ENCODE assay signal across 21 mouse cellular contexts in the genomic region with DNA sequence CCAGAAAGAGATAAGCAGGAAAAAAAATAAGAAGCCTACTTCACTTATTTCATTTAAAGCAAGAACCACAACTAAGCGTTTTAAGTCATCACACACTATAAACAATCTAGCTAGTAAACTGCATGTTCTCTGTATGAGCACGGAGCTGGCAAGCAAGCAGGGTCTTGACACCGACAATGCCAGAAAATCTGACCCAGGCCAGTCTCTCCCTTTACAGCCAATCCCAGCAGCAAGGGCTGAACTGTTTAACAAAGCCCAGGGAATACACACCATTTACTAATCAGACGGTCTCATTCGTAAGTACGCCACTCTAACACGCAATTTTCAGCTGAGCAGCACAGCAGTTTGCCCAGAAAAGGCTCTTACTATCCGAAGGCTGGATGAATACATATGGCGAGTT.
DNase-seq lines count a peak whose midpoint lies in the region; ATAC-seq and TF ChIP-seq lines count a peak whose summit lies in the region.
"Had no signal": no experiment of that assay in that cellular context is flagged by ENCODE, and none has a peak within 500 bp of the region (broad histone marks: within the 10 kb centered on the region; RNA-seq: fewer than 3 reads in every experiment).

No protein-coding gene starts in this region.

- TF ChIP-seq CTCF in liver, postnatal 0 days (IDR thresholded peaks at IDR 0.05; ENCODE audit: low read depth), result no peak

- TF ChIP-seq EP300 in liver, postnatal 0 days (IDR thresholded peaks at IDR 0.05; ENCODE audit: low read depth), result no peak

- 70% methylated on average over 9 of the region's 9 CpGs for WGBS in heart, embryonic 12.5 days
- WGBS in liver, embryonic 12.5 days (ENCODE audit: insufficient replicate concordance), result 82% methylated on average over 9 of the region's 9 CpGs
- 83% methylated on average over 9 of the region's 9 CpGs for WGBS in liver, postnatal 0 days (ENCODE audit: insufficient replicate concordance)

- no peak overlapping the region for H3K9ac ChIP-seq in heart, embryonic 12.5 days
- H3K9ac ChIP-seq in liver, embryonic 12.5 days, result no peak overlapping the region
- H3K9ac ChIP-seq in liver, postnatal 0 days (replicated peaks), result no peak overlapping the region
- H3K9ac ChIP-seq: forebrain, embryonic 12.5 days; kidney, embryonic 15.5 days; midbrain, embryonic 13.5 days; neural tube, embryonic 12.5 days had no signal

- ATAC-seq in heart, embryonic 12.5 days (ENCODE audit: insufficient number of reproducible peaks, low FRiP score), result no peak
- no peak for ATAC-seq in liver, embryonic 12.5 days
- no peak for ATAC-seq in liver, postnatal 0 days
- ATAC-seq: hindbrain, postnatal 0 days; intestine, postnatal 0 days; midbrain, embryonic 13.5 days had no signal

- no peak overlapping the region for H3K4me2 ChIP-seq in heart, embryonic 12.5 days
- no peak overlapping the region for H3K4me2 ChIP-seq in liver, embryonic 12.5 days
- no peak overlapping the region for H3K4me2 ChIP-seq in liver, postnatal 0 days (ENCODE audit: low read depth, low read length)
- H3K4me2 ChIP-seq: forebrain, embryonic 12.5 days; kidney, embryonic 15.5 days; midbrain, embryonic 13.5 days; neural tube, embryonic 12.5 days had no signal

- DNase-seq in heart, adult 9 months (ENCODE audit: low spot score in 2 of 2), result no peak
- DNase-seq in liver, postnatal 0 days, result no peak
- peak; percentile 62 for DNase-seq in lung, postnatal 10 days
- DNase-seq in lung, adult 18-20 months, result no peak
- no peak for DNase-seq in cerebellum, adult 11 months
- DNase-seq: adrenal gland, adult 2 months; cerebellum, adult 9-10 months; gastrocnemius, postnatal 36 days; kidney, postnatal 4 days; right cerebral cortex, adult 18-20 months; thymus, postnatal 25 days had no signal

- H3K36me3 ChIP-seq in heart, embryonic 12.5 days, result no peaks in the 10 kb centered on the region
- peaks cover 17% of the 10 kb centered on the region for H3K36me3 ChIP-seq in liver, embryonic 12.5 days
- H3K36me3 ChIP-seq in liver, postnatal 0 days (replicated peaks; ENCODE audit: insufficient read depth, low read length), result 0 out of 2 replicates have a peak, but pooled peaks cover 4% of the 10 kb centered on the region
- H3K36me3 ChIP-seq: embryonic facial prominence, embryonic 10.5 days; forebrain, embryonic 12.5 days; hindbrain, embryonic 10.5 days; midbrain, embryonic 13.5 days; neural tube, embryonic 12.5 days had no signal

- peaks cover 70% of the 10 kb centered on the region for H3K4me1 ChIP-seq in heart, embryonic 12.5 days (replicated peaks)
- H3K4me1 ChIP-seq in liver, embryonic 12.5 days, result peaks cover 91% of the 10 kb centered on the region
- peaks cover 53% of the 10 kb centered on the region for H3K4me1 ChIP-seq in liver, postnatal 0 days (ENCODE audit: insufficient read depth)
- H3K4me1 ChIP-seq: hindbrain, embryonic 10.5 days; midbrain, embryonic 13.5 days; neural tube, embryonic 12.5 days had no signal

- no peak overlapping the region for H3K4me3 ChIP-seq in heart, embryonic 12.5 days
- H3K4me3 ChIP-seq in liver, embryonic 12.5 days, result no peak overlapping the region
- no peak overlapping the region for H3K4me3 ChIP-seq in liver, postnatal 0 days (ENCODE audit: low read depth, low read length)
- H3K4me3 ChIP-seq: embryonic facial prominence, embryonic 10.5 days; forebrain, embryonic 12.5 days; hindbrain, embryonic 10.5 days; kidney, embryonic 15.5 days; midbrain, embryonic 13.5 days; neural tube, embryonic 12.5 days had no signal

- peak overlapping the region; percentile 46; the same call in 1 of the 2 replicates for H3K27ac ChIP-seq in heart, embryonic 12.5 days (ENCODE audit: poor library complexity, severe bottlenecking)
- H3K27ac ChIP-seq in liver, embryonic 12.5 days, result peak overlapping the region; percentile 42; the same call in 1 of the 2 replicates
- H3K27ac ChIP-seq in liver, postnatal 0 days (ENCODE audit: low read depth), result no peak overlapping the region
- H3K27ac ChIP-seq: embryonic facial prominence, embryonic 10.5 days; forebrain, embryonic 12.5 days; hindbrain, embryonic 10.5 days; hindbrain, postnatal 0 days; kidney, embryonic 15.5 days; midbrain, embryonic 13.5 days; neural tube, embryonic 12.5 days had no signal

- H3K27me3 ChIP-seq in heart, embryonic 12.5 days (replicated peaks), result no peaks in the 10 kb centered on the region
- H3K27me3 ChIP-seq in liver, embryonic 12.5 days (replicated peaks), result no peaks in the 10 kb centered on the region
- no peaks in the 10 kb centered on the region for H3K27me3 ChIP-seq in liver, postnatal 0 days (ENCODE audit: insufficient read depth, low read length)
- H3K27me3 ChIP-seq: forebrain, embryonic 12.5 days; kidney, embryonic 15.5 days; midbrain, embryonic 13.5 days; neural tube, embryonic 12.5 days had no signal

- no peaks in the 10 kb centered on the region for H3K9me3 ChIP-seq in heart, embryonic 12.5 days (replicated peaks)
- H3K9me3 ChIP-seq in liver, embryonic 12.5 days (replicated peaks), result no peaks in the 10 kb centered on the region
- no peaks in the 10 kb centered on the region for H3K9me3 ChIP-seq in liver, postnatal 0 days (ENCODE audit: low read length)
- H3K9me3 ChIP-seq: embryonic facial prominence, embryonic 10.5 days; forebrain, embryonic 12.5 days; hindbrain, embryonic 10.5 days; kidney, embryonic 15.5 days; midbrain, embryonic 13.5 days; neural tube, embryonic 12.5 days had no signal
